Mouse (Mus musculus): Measurements from ENCODE around the gene Hist1h2bb.

Gene Hist1h2bb

GRCm38 (mm10) chr13:23747081-23747891 is 752 bp downstream of the Hist1h2bb start:
- in situ Hi-C loops (cut with MboI): loop anchor here (10.0 kb wide), 3 partner anchors 192 to 1922 kb away; partner anchors contain the start of genes Hist1h1d, Hist1h2ah, Hist1h2bk and Hist1h4f

GRCm38 (mm10) chr13:23747892-23748288 is 1.4 kb downstream of the Hist1h2bb start:
- in situ Hi-C loops (cut with MboI): loop anchor here (10.0 kb wide), 3 partner anchors 193 to 1923 kb away; partner anchors contain the start of genes Hist1h1d, Hist1h2ah, Hist1h2bk and Hist1h4f

GRCm38 (mm10) chr13:23749563-23750121 is 3.1 kb downstream of the Hist1h2bb start:
- in situ Hi-C loops (cut with MboI): loop anchor here (10.0 kb wide), 4 partner anchors 195 to 1925 kb away; partner anchors contain the start of genes Hist1h1d, Hist1h2ah, Hist1h2bk and Hist1h4f

DNA sequence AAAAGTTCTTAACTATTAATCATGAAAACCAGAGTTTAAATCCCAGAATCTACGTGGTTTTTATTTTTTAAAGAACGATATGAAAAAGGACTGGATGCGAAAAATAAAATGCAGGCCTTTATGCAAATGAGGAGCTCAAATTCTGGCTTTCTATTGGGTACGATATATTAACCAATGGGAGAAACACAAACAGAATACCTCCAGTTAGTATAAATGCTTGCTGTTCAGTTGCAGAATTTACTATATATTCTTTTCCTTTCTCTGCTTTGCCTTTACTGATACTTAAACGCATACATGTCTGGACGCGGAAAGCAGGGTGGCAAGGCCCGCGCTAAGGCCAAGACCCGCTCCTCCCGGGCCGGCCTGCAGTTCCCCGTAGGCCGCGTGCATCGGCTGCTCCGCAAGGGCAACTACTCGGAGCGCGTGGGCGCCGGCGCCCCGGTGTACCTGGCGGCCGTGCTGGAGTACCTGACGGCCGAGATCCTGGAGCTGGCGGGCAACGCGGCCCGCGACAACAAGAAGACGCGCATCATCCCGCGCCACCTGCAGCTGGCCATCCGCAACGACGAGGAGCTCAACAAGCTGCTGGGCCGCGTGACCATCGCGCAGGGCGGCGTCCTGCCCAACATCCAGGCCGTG is 4.4 kb downstream of the Hist1h2bb start, which contains the start of gene Hist1h2ab:
TSS of gene Hist1h2ab (plus strand) at position 288 of the 639 bp plus-strand sequence.
- in situ Hi-C loops (cut with MboI): loop anchor here (10.0 kb wide), 1 partner anchor 316 kb away; no protein-coding TSS in a partner anchor

DNA sequence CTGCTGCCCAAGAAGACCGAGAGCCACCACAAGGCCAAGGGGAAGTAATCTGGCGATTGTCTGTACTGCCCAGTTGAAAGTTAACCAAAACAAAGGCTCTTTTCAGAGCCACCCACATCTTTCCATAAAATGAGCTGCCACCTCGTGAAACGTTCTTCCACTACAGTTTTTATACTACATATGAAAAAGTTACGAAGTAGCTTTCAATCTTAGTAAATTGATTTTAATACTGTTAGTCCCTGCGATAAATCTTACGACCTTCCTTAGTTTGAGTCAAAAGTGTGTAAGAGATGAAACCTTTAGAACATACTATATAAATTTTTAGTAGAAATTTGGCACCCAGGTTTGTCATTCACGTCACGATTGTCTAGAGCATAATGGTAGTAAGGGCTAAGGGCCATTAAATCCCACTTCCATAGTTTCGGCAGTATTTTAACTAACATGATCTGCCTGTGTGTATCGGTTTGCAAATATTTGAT is 5.0 kb downstream of the Hist1h2bb start:
- in situ Hi-C loops (cut with MboI): loop anchor here (10.0 kb wide), 1 partner anchor 317 kb away; no protein-coding TSS in a partner anchor

DNA sequence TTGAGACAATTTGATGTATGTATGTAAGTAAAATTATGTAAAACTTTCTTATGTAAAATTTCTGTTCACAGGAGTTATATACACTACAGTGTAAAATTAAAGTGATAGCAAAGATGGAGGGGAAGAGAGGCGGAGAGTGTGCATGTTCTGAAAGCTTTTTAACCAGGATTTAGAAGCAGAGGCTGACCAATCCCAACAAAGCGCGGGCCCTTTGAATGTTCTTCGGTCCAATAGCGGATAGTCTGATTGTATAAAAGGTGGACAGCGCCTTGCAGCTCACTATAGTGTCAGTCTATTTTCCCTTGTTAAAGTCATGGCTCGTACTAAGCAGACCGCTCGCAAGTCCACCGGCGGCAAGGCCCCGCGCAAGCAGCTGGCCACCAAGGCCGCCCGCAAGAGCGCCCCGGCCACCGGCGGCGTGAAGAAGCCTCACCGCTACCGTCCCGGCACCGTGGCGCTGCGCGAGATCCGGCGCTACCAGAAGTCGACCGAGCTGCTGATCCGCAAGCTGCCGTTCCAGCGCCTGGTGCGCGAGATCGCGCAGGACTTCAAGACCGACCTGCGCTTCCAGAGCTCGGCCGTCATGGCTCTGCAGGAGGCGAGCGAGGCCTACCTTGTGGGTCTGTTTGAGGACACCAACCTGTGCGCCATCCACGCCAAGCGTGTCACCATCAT is 5.7 kb downstream of the Hist1h2bb start, which contains the start of gene Hist1h3b:
TSS of gene Hist1h3b (plus strand) at position 201 of the 675 bp plus-strand sequence.
- in situ Hi-C loops (cut with MboI): loop anchor here (10.0 kb wide), 1 partner anchor 317 kb away; no protein-coding TSS in a partner anchor

- in situ Hi-C loops (cut with MboI): loop anchor here (10.0 kb wide), 1 partner anchor 318 kb away; no protein-coding TSS in a partner anchor
Observed at GRCm38 (mm10) chr13:23752742-23753172, 6.2 kb downstream of the Hist1h2bb start.

GRCm38 (mm10) chr13:23753314-23754078 is 7.0 kb downstream of the Hist1h2bb start:
- in situ Hi-C loops (cut with MboI): loop anchor here (10.0 kb wide), 1 partner anchor 319 kb away; no protein-coding TSS in a partner anchor

- in situ Hi-C loops (cut with MboI): loop anchor here (10.0 kb wide), 1 partner anchor 320 kb away; no protein-coding TSS in a partner anchor
Observed at GRCm38 (mm10) chr13:23755000-23755399, 8.5 kb downstream of the Hist1h2bb start.

DNA sequence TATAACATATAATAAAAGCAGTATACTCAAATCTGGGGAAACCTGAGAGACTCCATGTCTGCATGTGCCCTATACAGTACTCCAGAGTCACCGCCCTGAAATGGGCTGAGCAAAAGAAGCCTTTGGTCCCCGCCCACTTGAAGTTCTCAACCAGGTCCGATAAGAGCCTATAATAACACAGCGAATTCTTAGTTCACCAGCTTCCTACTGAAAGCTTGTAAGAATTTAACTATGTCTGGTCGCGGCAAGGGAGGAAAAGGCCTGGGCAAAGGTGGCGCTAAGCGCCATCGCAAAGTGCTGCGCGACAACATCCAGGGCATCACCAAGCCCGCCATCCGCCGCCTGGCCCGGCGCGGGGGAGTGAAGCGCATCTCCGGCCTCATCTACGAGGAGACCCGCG is 10.3 kb downstream of the Hist1h2bb start, which contains the start of gene Hist1h4b:
TSS of gene Hist1h4b (plus strand) at position 224 of the 400 bp plus-strand sequence.
- in situ Hi-C loops (cut with MboI): loop anchor here (10.0 kb wide), 1 partner anchor 322 kb away; no protein-coding TSS in a partner anchor

GRCm38 (mm10) chr13:23757211-23757773 is 10.8 kb downstream of the Hist1h2bb start:
- in situ Hi-C loops (cut with MboI): loop anchor here (10.0 kb wide), 1 partner anchor 322 kb away; no protein-coding TSS in a partner anchor

DNA sequence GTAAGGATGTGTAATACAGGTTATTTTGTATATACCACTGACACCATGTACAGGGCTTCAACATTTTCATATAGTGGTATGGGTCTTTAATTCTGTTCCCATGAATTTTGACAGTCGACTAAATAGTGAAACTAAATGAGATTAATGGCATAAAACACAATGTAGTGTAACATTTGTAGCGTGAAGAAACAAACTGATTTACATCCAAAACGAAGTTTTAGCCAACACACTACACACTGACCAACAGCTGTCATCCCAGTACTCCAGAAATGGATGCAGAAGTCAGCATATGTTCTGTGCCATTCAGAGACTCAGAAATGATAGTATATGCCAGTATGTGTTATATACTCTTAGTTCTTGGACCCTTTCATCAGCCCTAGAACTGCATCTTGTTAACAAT is 11.4 kb downstream of the Hist1h2bb start:
- in situ Hi-C loops (cut with MboI): loop anchor here (10.0 kb wide), 1 partner anchor 323 kb away; no protein-coding TSS in a partner anchor

- in situ Hi-C loops (cut with MboI): loop anchor here (10.0 kb wide), 1 partner anchor 325 kb away; no protein-coding TSS in a partner anchor
Observed at GRCm38 (mm10) chr13:23759251-23759771, 12.8 kb downstream of the Hist1h2bb start.

DNA sequence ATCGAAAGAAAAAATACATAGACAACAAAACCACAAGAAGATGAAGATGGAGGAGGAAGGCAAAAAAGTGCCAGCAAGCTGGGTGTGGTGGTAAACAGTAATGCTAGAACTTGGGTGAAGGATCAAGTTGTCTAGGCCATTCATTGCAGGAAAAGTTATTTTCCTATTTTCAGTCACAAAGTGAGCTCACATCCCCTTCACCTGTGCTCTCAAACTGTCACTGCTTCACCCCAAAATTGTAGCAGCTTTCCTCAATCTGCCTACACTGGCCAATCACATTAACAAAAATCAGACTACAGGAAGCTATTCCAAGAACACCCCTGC is 13.3 kb downstream of the Hist1h2bb start:
- in situ Hi-C loops (cut with MboI): loop anchor here (10.0 kb wide), 1 partner anchor 325 kb away; no protein-coding TSS in a partner anchor

DNA sequence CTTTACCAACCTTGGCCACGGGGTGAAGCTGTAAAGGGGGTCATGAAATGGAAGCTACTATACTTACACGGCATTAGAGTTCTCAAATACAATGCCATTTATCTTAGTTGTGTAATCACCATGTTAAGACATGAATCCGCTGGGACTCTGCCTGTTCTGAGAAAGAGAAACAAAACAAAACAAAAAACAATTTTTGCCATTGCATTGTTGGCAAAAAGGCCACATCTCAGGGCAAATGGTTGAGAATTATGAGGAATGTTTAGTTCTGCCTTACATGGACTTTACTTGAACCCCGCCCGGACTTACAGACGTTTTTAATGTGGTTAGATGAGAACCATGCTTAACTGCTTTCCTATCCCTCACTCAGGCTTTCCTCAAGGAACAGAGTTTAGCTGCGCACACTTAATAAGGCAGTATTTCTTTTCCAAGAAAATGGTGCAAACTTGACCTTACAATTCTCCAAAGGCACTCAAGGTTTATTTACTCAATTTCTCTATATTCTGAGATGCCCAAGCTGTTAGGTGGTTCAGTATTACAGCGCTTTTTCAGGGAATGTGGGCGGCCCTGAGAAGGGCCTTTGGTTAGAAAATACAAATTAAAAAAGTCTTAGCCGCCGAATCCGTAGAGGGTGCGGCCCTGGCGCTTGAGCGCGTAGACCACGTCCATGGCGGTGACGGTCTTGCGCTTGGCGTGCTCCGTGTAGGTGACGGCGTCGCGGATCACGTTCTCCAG is 13.9 kb downstream of the Hist1h2bb start:
- in situ Hi-C loops (cut with MboI): no loop called here

GRCm38 (mm10) chr13:23760972-23761864 is 14.7 kb downstream of the Hist1h2bb start, which contains the start of gene Hist1h4a:
Hist1h4a (minus strand) TSS chr13:23761230.
- in situ Hi-C loops (cut with MboI): no loop called here

All from mature B cell (primary cell).